Mouse (Mus musculus): ENCODE results near the gene Nfix.

DNA sequence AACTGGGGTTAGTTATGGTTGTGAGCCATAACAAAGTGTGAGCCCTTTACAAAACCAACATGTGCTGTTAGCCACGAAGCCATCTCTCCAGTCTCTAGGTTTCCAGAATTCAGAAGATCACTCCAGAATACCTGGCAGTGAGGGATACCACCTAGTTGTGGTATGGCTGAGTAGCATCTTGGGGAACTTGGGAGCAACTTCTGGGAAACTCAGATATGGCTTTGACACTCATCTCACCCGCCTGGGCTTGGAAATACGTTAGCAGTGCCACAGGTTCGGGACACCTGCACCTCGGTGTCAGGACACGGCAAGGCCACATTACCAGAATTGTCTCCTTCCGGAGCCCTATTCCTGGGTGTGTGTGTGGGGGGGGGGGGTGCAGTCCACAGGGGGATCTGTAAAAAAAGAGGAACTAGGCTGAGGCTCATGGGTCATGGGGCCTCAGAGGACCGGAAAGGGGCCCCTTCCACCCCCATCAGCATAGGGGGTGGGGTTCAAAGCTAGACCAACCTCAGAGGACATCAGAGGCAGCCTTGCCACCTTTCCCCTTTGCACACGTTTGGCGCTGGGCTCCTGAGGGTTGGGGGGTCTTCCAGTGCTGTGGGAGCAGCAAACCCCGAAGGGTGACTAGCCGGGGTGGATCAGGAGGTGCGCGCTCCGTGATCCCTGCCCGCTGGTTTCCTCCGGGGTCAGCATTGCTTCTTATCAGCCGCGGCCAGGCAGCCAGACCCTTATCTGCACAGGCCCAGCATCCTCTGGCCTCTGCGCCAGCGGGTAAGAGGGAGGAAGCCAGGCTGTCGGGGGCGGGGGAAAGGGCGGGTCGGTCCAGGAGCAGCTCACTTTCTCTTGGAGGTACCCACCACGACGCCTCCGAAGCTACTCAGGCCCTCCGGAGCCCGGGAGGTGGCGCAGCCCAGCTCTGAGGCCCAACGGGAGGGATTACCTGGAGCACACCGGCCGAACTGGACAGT is 98.9 kb downstream of the Nfix start, which contains the start of gene Lyl1:
- no peak for TF ChIP-seq CTCF (IDR thresholded peaks at IDR 0.05; ENCODE audit: borderline replicate concordance, control insufficient read depth, extremely low read depth, insufficient read depth, low read length, poor library complexity)
- TF ChIP-seq POLR2A (IDR thresholded peaks at IDR 0.05; ENCODE audit: control insufficient read depth, extremely low read depth, insufficient read depth, low read length, poor library complexity): no peak

All from thymus, adult 2 months (tissue).